Mouse (Mus musculus): ENCODE measurements around the gene Grin2a. TPM values are rescaled to one million over a fixed set of nuclear protein-coding genes. Genes with fewer than 3 reads are reported as not detected.

Gene Grin2a
- polyA plus RNA-seq, 1 experiment from 2014 or later = 0.05 TPM

- Histone ChIP-seq H3K27ac (ENCODE audit: low read length) (no peak overlapping the region), H3K9ac (ENCODE audit: low read length) (no peak overlapping the region), H3K36me3 (ENCODE audit: control insufficient read depth, insufficient read depth, low read length) (no peaks in the 10 kb centered on the region), H3K4me1 (replicated peaks; ENCODE audit: control insufficient read depth, insufficient read depth, low read length) (no peaks in the 10 kb centered on the region), H3K4me3 (ENCODE audit: low read length) (no peak overlapping the region), H3K27me3 (ENCODE audit: control insufficient read depth, insufficient read depth, low read depth, low read length) (no peaks in the 10 kb centered on the region; the same call in 1 of the 2 replicates), H3K4me2 (ENCODE audit: low read depth, low read length) (no peak overlapping the region), H3K9me3 (ENCODE audit: control insufficient read depth, low read length) (no peaks in the 10 kb centered on the region)
- WGBS = 28% methylated on average over 3 of the region's 3 CpGs
- no peak for ATAC-seq (ENCODE audit: low read depth)
Observed at GRCm38 (mm10) chr16:9985041-9985440, 10.3 kb downstream of the Grin2a start.

- Histone ChIP-seq H3K4me2 (ENCODE audit: low read depth, low read length) (no peak overlapping the region), H3K9me3 (ENCODE audit: control insufficient read depth, low read length) (no peaks in the 10 kb centered on the region), H3K27ac (ENCODE audit: low read length) (no peak overlapping the region), H3K4me3 (ENCODE audit: low read length) (no peak overlapping the region), H3K27me3 (ENCODE audit: control insufficient read depth, insufficient read depth, low read depth, low read length) (no peaks in the 10 kb centered on the region), H3K36me3 (ENCODE audit: control insufficient read depth, insufficient read depth, low read length) (no peaks in the 10 kb centered on the region), H3K4me1 (replicated peaks; ENCODE audit: control insufficient read depth, insufficient read depth, low read length) (no peaks in the 10 kb centered on the region), H3K9ac (ENCODE audit: low read length) (no peak overlapping the region)
- ATAC-seq (ENCODE audit: low read depth) = no peak
- 54% methylated on average over 2 of the region's 2 CpGs for WGBS
Observed at GRCm38 (mm10) chr16:9980641-9981040, 14.7 kb downstream of the Grin2a start.

DNA sequence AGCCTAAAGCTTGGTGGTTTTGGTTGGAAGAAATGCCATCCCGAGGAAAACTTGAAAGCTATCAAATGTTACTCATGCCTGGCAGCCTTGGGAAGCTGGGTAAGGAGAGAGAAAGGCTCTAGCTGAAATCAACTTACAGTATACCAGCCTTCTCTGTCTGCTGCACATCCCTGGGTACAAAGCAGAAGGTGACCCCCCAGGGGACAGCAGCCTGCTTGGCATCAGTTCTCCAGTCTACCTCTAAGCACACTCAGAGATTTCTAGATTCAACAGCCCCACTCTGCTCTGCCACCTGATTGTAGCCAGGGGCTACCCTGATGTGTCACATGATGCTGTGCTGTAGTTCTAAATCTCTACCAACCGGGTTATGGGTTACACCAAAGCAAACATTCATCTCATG, 17.2 kb downstream of the Grin2a start:
- H3K4me3 ChIP-seq (ENCODE audit: low read length) = no peak overlapping the region
- H3K36me3 ChIP-seq (ENCODE audit: control insufficient read depth, insufficient read depth, low read length) = no peaks in the 10 kb centered on the region
- no peaks in the 10 kb centered on the region for H3K4me1 ChIP-seq (replicated peaks; ENCODE audit: control insufficient read depth, insufficient read depth, low read length)
- H3K9me3 ChIP-seq (ENCODE audit: control insufficient read depth, low read length) = no peaks in the 10 kb centered on the region
- no peak overlapping the region for H3K27ac ChIP-seq (ENCODE audit: low read length)
- no peak overlapping the region for H3K4me2 ChIP-seq (ENCODE audit: low read depth, low read length)
- no peak for ATAC-seq (ENCODE audit: low read depth)
- H3K27me3 ChIP-seq (ENCODE audit: control insufficient read depth, insufficient read depth, low read depth, low read length) = no peaks in the 10 kb centered on the region
- H3K9ac ChIP-seq (ENCODE audit: low read length) = no peak overlapping the region
- 62% methylated on average over 2 of the region's 2 CpGs for WGBS

DNA sequence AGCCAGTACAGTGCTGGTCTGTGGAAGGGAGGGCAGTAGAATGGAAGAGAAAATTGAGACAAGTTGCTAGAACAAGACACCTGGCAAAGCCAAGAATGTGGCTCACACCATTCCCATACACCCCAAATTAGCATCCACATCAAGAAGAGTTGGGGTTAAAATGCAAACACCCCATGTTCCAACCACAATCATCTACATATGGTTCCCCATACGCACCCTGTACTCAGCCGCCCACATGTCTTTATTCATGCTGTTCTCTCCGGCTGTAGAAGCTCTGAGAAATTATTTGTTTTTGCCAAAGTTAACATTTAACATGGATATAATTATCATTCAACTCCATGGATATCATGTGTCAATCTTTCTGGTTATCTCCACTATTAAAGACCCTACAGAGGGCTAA, 22.7 kb downstream of the Grin2a start:
- Histone ChIP-seq H3K9me3 (ENCODE audit: control insufficient read depth, low read length) (no peaks in the 10 kb centered on the region), H3K9ac (ENCODE audit: low read length) (no peak overlapping the region), H3K36me3 (ENCODE audit: control insufficient read depth, insufficient read depth, low read length) (no peaks in the 10 kb centered on the region), H3K27ac (ENCODE audit: low read length) (no peak overlapping the region), H3K4me3 (ENCODE audit: low read length) (no peak overlapping the region), H3K27me3 (ENCODE audit: control insufficient read depth, insufficient read depth, low read depth, low read length) (no peaks in the 10 kb centered on the region), H3K4me1 (replicated peaks; ENCODE audit: control insufficient read depth, insufficient read depth, low read length) (no peaks in the 10 kb centered on the region), H3K4me2 (ENCODE audit: low read depth, low read length) (no peak overlapping the region)
- WGBS = 58% methylated on average over 3 of the region's 3 CpGs
- ATAC-seq (ENCODE audit: low read depth) = no peak

DNA sequence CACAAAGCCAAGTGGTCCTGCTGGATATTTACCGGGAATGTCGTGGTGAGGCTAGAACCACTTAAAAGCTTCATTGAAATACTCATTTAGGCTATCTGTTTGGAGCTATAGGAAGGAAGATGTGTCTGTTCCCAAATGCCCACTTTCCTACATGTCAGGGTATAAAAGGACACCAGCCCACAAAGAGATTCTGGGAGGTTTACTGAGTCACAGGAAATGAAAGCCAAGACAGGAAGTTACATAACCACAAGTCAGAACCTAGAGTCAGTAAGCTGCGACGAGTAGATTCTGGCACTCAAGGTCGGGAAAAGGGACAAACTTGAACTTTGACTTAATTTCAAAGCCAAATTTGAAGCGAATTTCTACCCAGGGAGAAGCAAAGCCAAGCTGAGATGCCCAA, 30.9 kb downstream of the Grin2a start:
- H3K4me1 ChIP-seq (replicated peaks; ENCODE audit: control insufficient read depth, insufficient read depth, low read length) = no peaks in the 10 kb centered on the region
- H3K4me2 ChIP-seq (ENCODE audit: low read depth, low read length) = no peak overlapping the region
- H3K36me3 ChIP-seq (ENCODE audit: control insufficient read depth, insufficient read depth, low read length) = no peaks in the 10 kb centered on the region
- H3K27ac ChIP-seq (ENCODE audit: low read length) = no peak overlapping the region
- WGBS = 70% methylated on average over 6 of the region's 6 CpGs
- no peaks in the 10 kb centered on the region for H3K9me3 ChIP-seq (ENCODE audit: control insufficient read depth, low read length)
- H3K4me3 ChIP-seq (ENCODE audit: low read length) = no peak overlapping the region
- H3K9ac ChIP-seq (ENCODE audit: low read length) = no peak overlapping the region
- ATAC-seq (ENCODE audit: low read depth) = no peak
- no peaks in the 10 kb centered on the region for H3K27me3 ChIP-seq (ENCODE audit: control insufficient read depth, insufficient read depth, low read depth, low read length)

DNA sequence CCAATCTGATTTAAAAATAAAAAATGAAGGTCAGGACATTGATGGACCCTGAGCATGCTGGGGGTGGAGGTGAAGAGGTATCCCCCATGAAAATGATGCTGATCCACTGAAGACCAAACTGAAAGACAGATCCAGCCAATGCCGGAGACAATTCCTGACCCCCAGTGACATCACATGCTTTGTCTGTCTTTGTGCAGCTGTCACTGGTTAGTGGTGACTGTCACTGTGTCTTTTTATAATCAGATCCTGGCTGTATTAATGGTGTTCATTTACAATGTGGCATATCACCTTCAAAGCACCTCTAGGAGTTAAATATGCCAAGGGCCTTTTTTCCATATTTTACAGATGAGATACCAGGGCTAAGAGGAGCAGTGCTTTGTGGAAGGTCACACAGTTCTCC, 32.9 kb downstream of the Grin2a start:
- Histone ChIP-seq H3K9me3 (ENCODE audit: control insufficient read depth, low read length) (no peaks in the 10 kb centered on the region), H3K36me3 (ENCODE audit: control insufficient read depth, insufficient read depth, low read length) (no peaks in the 10 kb centered on the region), H3K9ac (ENCODE audit: low read length) (no peak overlapping the region), H3K27ac (ENCODE audit: low read length) (no peak overlapping the region), H3K4me2 (ENCODE audit: low read depth, low read length) (no peak overlapping the region), H3K4me3 (ENCODE audit: low read length) (no peak overlapping the region), H3K4me1 (replicated peaks; ENCODE audit: control insufficient read depth, insufficient read depth, low read length) (no peaks in the 10 kb centered on the region), H3K27me3 (ENCODE audit: control insufficient read depth, insufficient read depth, low read depth, low read length) (no peaks in the 10 kb centered on the region)
- 84% methylated on average over 1 of the region's 1 CpGs for WGBS
- ATAC-seq (ENCODE audit: low read depth) = no peak

- H3K4me1 ChIP-seq (replicated peaks; ENCODE audit: control insufficient read depth, insufficient read depth, low read length) = no peaks in the 10 kb centered on the region
- no peaks in the 10 kb centered on the region for H3K27me3 ChIP-seq (ENCODE audit: control insufficient read depth, insufficient read depth, low read depth, low read length)
- no peak overlapping the region for H3K4me3 ChIP-seq (ENCODE audit: low read length)
- H3K36me3 ChIP-seq (ENCODE audit: control insufficient read depth, insufficient read depth, low read length) = no peaks in the 10 kb centered on the region
- H3K9ac ChIP-seq (ENCODE audit: low read length) = no peak overlapping the region
- no peak overlapping the region for H3K4me2 ChIP-seq (ENCODE audit: low read depth, low read length)
- no peak overlapping the region for H3K27ac ChIP-seq (ENCODE audit: low read length)
- ATAC-seq (ENCODE audit: low read depth) = no peak
- 42% methylated on average over 1 of the region's 1 CpGs for WGBS
- H3K9me3 ChIP-seq (ENCODE audit: control insufficient read depth, low read length) = no peaks in the 10 kb centered on the region
Observed at GRCm38 (mm10) chr16:9959340-9959739, 36.0 kb downstream of the Grin2a start.

GRCm38 (mm10) chr16:9954266-9954665, 41.1 kb downstream of the Grin2a start:
- no peak for ATAC-seq (ENCODE audit: low read depth)
- 32% methylated on average over 5 of the region's 5 CpGs for WGBS
- no peak overlapping the region for H3K4me3 ChIP-seq (ENCODE audit: low read length)
- H3K4me1 ChIP-seq (replicated peaks; ENCODE audit: control insufficient read depth, insufficient read depth, low read length) = no peaks in the 10 kb centered on the region
- H3K27ac ChIP-seq (ENCODE audit: low read length) = no peak overlapping the region
- H3K27me3 ChIP-seq (ENCODE audit: control insufficient read depth, insufficient read depth, low read depth, low read length) = no peaks in the 10 kb centered on the region
- no peak overlapping the region for H3K4me2 ChIP-seq (ENCODE audit: low read depth, low read length)
- H3K36me3 ChIP-seq (ENCODE audit: control insufficient read depth, insufficient read depth, low read length) = no peaks in the 10 kb centered on the region
- H3K9me3 ChIP-seq (ENCODE audit: control insufficient read depth, low read length) = no peaks in the 10 kb centered on the region
- no peak overlapping the region for H3K9ac ChIP-seq (ENCODE audit: low read length)

GRCm38 (mm10) chr16:9953396-9953831, 41.9 kb downstream of the Grin2a start:
- Histone ChIP-seq H3K4me1 (replicated peaks; ENCODE audit: control insufficient read depth, insufficient read depth, low read length) (no peaks in the 10 kb centered on the region), H3K9ac (ENCODE audit: low read length) (no peak overlapping the region), H3K9me3 (ENCODE audit: control insufficient read depth, low read length) (no peaks in the 10 kb centered on the region), H3K27me3 (ENCODE audit: control insufficient read depth, insufficient read depth, low read depth, low read length) (no peaks in the 10 kb centered on the region), H3K27ac (ENCODE audit: low read length) (no peak overlapping the region), H3K36me3 (ENCODE audit: control insufficient read depth, insufficient read depth, low read length) (no peaks in the 10 kb centered on the region), H3K4me2 (ENCODE audit: low read depth, low read length) (no peak overlapping the region), H3K4me3 (ENCODE audit: low read length) (no peak overlapping the region)
- ATAC-seq (ENCODE audit: low read depth) = no peak
- WGBS = 77% methylated on average over 5 of the region's 5 CpGs

DNA sequence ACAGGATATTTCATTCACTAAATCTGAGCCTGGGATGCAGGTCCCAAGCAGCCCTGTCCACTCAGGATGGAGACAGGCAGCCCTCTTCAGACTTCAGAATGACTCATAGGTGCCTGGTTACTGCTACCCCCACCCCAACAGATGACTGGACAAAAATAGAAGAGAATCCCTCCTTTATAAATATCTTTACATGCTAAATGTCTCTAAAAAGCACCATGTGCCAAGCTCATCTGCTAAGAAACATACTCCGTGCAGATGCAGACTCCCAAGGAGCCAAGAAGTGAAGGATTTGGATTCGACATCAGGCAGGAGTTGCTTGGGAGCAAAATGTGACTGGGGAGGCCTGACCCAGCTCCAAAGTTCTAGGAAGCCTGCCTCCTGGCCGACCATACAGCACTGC, 46.1 kb downstream of the Grin2a start:
- no peaks in the 10 kb centered on the region for H3K9me3 ChIP-seq (ENCODE audit: control insufficient read depth, low read length)
- no peak overlapping the region for H3K4me3 ChIP-seq (ENCODE audit: low read length)
- no peak overlapping the region for H3K4me2 ChIP-seq (ENCODE audit: low read depth, low read length)
- 61% methylated on average over 3 of the region's 3 CpGs for WGBS
- no peaks in the 10 kb centered on the region for H3K36me3 ChIP-seq (ENCODE audit: control insufficient read depth, insufficient read depth, low read length)
- no peak for ATAC-seq (ENCODE audit: low read depth)
- H3K4me1 ChIP-seq (replicated peaks; ENCODE audit: control insufficient read depth, insufficient read depth, low read length) = no peaks in the 10 kb centered on the region
- no peaks in the 10 kb centered on the region for H3K27me3 ChIP-seq (ENCODE audit: control insufficient read depth, insufficient read depth, low read depth, low read length)
- no peak overlapping the region for H3K9ac ChIP-seq (ENCODE audit: low read length)
- no peak overlapping the region for H3K27ac ChIP-seq (ENCODE audit: low read length)

Data from lung, embryonic 16.5 days (tissue).